Mouse (Mus musculus) kidney, postnatal 25 days (tissue): ENCODE data around the gene Gmppa.
A peak's percentile ranks its signal among the peaks of the same experiment; 100 is the strongest.

ENCODE experiments used
- DNase-seq, 2 experiments: peaks; one replicate each; pipeline ENCODE4 v3.0.0; 2021; ENCODE audit warnings: mixed read lengths in 2 of 2

Gmppa gene

GRCm38 (mm10) chr1:75435475-75436328 is at the start of gene Gmppa:
Gmppa (plus strand) TSS chr1:75435930.
- peak; percentile 87 to 92 for DNase-seq

- peak in 1 of 2 experiments; percentile 26 for DNase-seq
Measured at GRCm38 (mm10) chr1:75386149-75386548, 49.6 kb upstream of the Gmppa start.

GRCm38 (mm10) chr1:75387469-75387928 is 48.2 kb upstream of the Gmppa start:
- no peak for DNase-seq

- DNase-seq, result no peak
Measured at GRCm38 (mm10) chr1:75387929-75388897, 47.5 kb upstream of the Gmppa start.

- DNase-seq, result no peak
Measured at GRCm38 (mm10) chr1:75388898-75389515, 46.7 kb upstream of the Gmppa start.

- DNase-seq, result no peak
Measured at GRCm38 (mm10) chr1:75393139-75393538, 42.6 kb upstream of the Gmppa start.

- DNase-seq, result no peak
Measured at GRCm38 (mm10) chr1:75393846-75394245, 41.9 kb upstream of the Gmppa start.

- peak; percentile 85 to 92 for DNase-seq
Measured at GRCm38 (mm10) chr1:75398761-75399402, 36.8 kb upstream of the Gmppa start.

GRCm38 (mm10) chr1:75399755-75400492 is 35.8 kb upstream of the Gmppa start:
- peak; percentile 55 to 81 for DNase-seq

- peak; percentile 13 to 36 for DNase-seq
Measured at GRCm38 (mm10) chr1:75400493-75401115, 35.1 kb upstream of the Gmppa start.

- DNase-seq, result no peak
Measured at GRCm38 (mm10) chr1:75405547-75405946, 30.2 kb upstream of the Gmppa start.

GRCm38 (mm10) chr1:75406173-75406572 is 29.6 kb upstream of the Gmppa start:
- DNase-seq, result peak in 1 of 2 experiments; percentile 31

GRCm38 (mm10) chr1:75407056-75407455 is 28.7 kb upstream of the Gmppa start:
- no peak for DNase-seq

- no peak for DNase-seq
Measured at GRCm38 (mm10) chr1:75408210-75408609, 27.5 kb upstream of the Gmppa start.

- peak in 1 of 2 experiments; percentile 28 for DNase-seq
Measured at GRCm38 (mm10) chr1:75409950-75410349, 25.8 kb upstream of the Gmppa start.

- no peak for DNase-seq
Measured at GRCm38 (mm10) chr1:75412196-75412595, 23.5 kb upstream of the Gmppa start.

GRCm38 (mm10) chr1:75413749-75414148 is 22.0 kb upstream of the Gmppa start:
- DNase-seq, result peak in 1 of 2 experiments; percentile 34

- peak in 1 of 2 experiments; percentile 33 for DNase-seq
Measured at GRCm38 (mm10) chr1:75421794-75422193, 13.9 kb upstream of the Gmppa start.

- DNase-seq, result peak in 1 of 2 experiments; percentile 36
Measured at GRCm38 (mm10) chr1:75422216-75422822, 13.4 kb upstream of the Gmppa start.

GRCm38 (mm10) chr1:75422823-75423471 is 12.8 kb upstream of the Gmppa start:
- peak; percentile 29 to 49 for DNase-seq
